Mouse (Mus musculus): ENCODE results near the gene Sec23b. TPM values are rescaled to one million over a fixed set of nuclear protein-coding genes. Genes with fewer than 3 reads are reported as not detected.

The Sec23b gene
- total and polyA plus RNA-seq, 2 experiments from 2014 or later: 56.7 to 64.3 TPM

DNA sequence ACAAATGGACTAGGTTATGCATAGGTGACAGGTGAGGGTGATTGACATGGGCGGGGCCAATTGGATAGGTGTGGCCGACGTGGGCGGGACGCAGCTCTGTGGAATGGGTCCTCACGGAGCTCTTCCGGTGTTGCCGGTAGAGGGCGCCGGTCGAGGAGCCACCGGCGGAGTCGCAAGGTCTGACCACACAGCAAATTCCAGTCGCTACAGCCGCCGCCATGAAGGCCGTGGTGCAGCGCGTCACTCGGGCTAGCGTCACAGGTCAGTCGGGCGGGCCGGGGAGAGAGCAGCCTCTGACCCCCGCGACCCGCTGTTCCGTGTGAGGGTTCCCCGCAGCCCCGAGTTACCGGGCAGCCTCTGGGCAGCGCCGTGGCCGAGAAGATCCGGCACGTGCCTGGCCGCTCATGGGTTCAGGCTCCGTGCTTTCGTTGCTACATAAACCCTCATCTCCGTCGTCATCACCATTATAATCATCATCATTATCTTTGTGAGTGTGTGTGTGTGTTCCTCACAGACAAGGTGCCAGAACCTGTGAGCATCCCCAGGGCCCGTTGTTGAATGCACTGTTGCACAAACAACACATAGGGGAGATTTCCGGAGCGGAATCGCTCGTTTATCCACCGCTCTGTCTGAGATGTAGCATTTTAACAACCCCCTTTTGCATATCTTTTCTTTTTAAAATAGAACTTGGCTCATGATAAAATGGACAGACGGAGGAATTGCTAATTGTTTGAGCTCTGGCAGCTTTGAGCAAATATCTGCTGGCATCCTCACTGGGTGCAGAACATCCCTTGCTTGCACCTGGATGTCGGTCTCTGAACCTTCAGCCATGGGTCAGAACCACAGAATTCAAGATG is 44.0 kb downstream of the Sec23b start, which contains the start of gene Dtd1:
Dtd1 (plus strand) TSS at position 67 of the 857 bp plus-strand sequence.
- DNase-seq (peak; percentile 86), ATAC-seq (peak; percentile 92)
- Histone ChIP-seq H3K4me3 (ENCODE audit: low read depth, low read length) (peak within 1 kb of the TSS; percentile 66), H3K4me2 (ENCODE audit: low read depth) (peak within 1 kb of the TSS; percentile 71), H3K36me3 (ENCODE audit: insufficient read depth) (no peaks in the 10 kb centered on the region), H3K27ac (ENCODE audit: low read depth, low read length) (peak within 1 kb of the TSS; percentile 91), H3K4me1 (ENCODE audit: insufficient read depth) (no peaks in the 10 kb centered on the region; the same call in 1 of the 2 replicates), H3K9ac (peak within 1 kb of the TSS; percentile 90), H3K27me3 (ENCODE audit: insufficient read depth, low read length) (no peaks in the 10 kb centered on the region), H3K9me3 (ENCODE audit: low read length) (no peaks in the 10 kb centered on the region)
- WGBS: 1% methylated on average over 50 of the region's 50 CpGs
- peak; percentile 91 for TF ChIP-seq CTCF (IDR thresholded peaks at IDR 0.05; ENCODE audit: low read depth)

DNA sequence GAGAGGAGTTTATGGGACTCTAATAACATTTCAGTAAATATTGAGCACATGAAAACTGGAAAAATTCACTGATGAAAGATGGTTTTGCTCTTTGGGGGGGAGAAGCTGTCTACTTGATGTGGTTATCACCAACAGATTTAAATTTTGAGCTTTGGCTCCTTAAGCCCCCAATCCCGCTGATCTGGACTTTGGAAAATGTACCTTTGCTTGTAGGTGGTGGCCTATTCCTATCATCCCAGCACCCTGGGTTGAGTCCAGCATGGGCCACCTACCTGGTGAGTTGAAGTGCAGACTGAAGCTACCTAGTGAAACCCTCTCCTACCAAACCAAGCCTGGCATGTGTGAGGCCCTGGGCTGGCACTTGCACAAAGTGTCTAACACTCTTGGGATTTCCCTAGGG is 45.5 kb downstream of the Sec23b start:
- H3K36me3 ChIP-seq (ENCODE audit: insufficient read depth): 0 out of 2 replicates have a peak, but pooled peaks cover under 1% of the 10 kb centered on the region
- no peaks in the 10 kb centered on the region for H3K9me3 ChIP-seq (ENCODE audit: low read length)
- no peaks in the 10 kb centered on the region for H3K27me3 ChIP-seq (ENCODE audit: insufficient read depth, low read length)
- H3K4me3 ChIP-seq (ENCODE audit: low read depth, low read length): no peak overlapping the region
- no peak overlapping the region for H3K9ac ChIP-seq
- H3K4me1 ChIP-seq (ENCODE audit: insufficient read depth): no peaks in the 10 kb centered on the region; the same call in 1 of the 2 replicates
- ATAC-seq (no peak), DNase-seq (no peak)
- no peak overlapping the region for H3K27ac ChIP-seq (ENCODE audit: low read depth, low read length)
- 97% methylated on average over 1 of the region's 1 CpGs for WGBS
- no peak for TF ChIP-seq CTCF (IDR thresholded peaks at IDR 0.05; ENCODE audit: low read depth)
- H3K4me2 ChIP-seq (ENCODE audit: low read depth): no peak overlapping the region

DNA sequence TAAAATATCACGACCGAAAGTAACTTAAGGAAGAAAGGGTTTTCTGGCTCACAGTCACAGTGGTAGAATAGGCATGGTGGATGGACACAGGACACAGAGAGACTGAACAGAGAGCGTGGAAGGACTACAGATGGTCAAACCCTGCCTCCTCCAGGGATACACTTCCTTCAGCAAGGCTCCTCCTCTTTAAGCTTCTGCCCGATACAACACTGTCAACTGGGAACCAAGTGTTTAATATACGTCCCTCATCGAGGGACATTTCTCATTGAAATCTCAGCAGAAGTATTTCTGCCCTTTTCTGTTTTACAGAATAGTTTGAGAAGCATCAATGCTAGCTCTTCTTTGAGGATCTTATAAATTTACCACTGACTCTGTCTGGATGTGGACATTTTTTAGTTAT is 57.9 kb downstream of the Sec23b start:
- DNase-seq: no peak
- 91% methylated on average over 6 of the region's 6 CpGs for WGBS
- Histone ChIP-seq H3K9ac (no peak overlapping the region), H3K27ac (ENCODE audit: low read depth, low read length) (no peak overlapping the region), H3K4me1 (ENCODE audit: insufficient read depth) (no peaks in the 10 kb centered on the region), H3K27me3 (ENCODE audit: insufficient read depth, low read length) (no peaks in the 10 kb centered on the region), H3K9me3 (ENCODE audit: low read length) (0 out of 2 replicates have a peak, but pooled peaks cover 3% of the 10 kb centered on the region), H3K36me3 (ENCODE audit: insufficient read depth) (no peaks in the 10 kb centered on the region), H3K4me2 (ENCODE audit: low read depth) (no peak overlapping the region), H3K4me3 (ENCODE audit: low read depth, low read length) (no peak overlapping the region)
- no peak for TF ChIP-seq CTCF (IDR thresholded peaks at IDR 0.05; ENCODE audit: low read depth)
- no peak for ATAC-seq

DNA sequence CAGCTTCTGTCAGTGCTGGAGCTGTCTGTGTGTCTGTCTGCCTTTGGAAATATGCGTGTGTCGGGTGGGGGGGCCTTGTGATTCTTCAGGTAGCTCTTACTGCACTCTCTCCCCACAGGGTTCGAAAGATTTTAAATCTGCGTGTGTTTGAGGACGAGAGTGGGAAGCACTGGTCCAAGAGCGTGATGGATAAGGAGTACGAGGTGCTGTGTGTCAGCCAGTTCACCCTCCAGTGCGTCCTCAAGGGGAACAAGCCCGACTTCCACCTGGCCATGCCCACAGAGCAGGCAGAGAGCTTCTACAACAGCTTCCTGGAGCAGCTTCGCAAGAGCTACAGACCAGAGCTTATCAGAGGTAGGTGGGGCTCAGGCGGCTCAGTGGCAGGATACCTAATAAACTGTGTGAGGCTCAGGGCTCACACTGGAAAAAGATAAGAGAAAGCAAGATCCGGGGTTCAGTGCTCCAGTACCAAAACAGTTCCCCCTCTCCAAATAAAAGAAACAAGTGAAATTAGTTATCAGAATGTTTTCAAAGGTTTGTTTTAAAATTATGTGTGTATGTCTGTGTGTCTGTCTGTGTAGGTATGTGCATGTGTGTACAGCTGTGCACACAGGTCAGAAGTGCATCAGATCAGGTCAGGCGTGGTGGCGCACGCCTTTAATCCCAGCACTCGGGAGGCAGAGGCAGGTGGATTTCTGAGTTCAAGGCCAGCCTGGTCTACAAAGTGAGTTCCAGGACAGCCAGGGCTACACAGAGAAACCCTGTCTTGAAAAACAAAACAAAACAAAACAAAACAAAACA is 61.2 kb downstream of the Sec23b start:
- Histone ChIP-seq H3K9me3 (ENCODE audit: low read length) (0 out of 2 replicates have a peak, but pooled peaks cover 3% of the 10 kb centered on the region), H3K4me1 (ENCODE audit: insufficient read depth) (no peaks in the 10 kb centered on the region), H3K4me3 (ENCODE audit: low read depth, low read length) (no peak overlapping the region), H3K36me3 (ENCODE audit: insufficient read depth) (peaks cover 3% of the 10 kb centered on the region), H3K27me3 (ENCODE audit: insufficient read depth, low read length) (no peaks in the 10 kb centered on the region), H3K9ac (no peak overlapping the region), H3K27ac (ENCODE audit: low read depth, low read length) (no peak overlapping the region), H3K4me2 (ENCODE audit: low read depth) (no peak overlapping the region)
- WGBS: 93% methylated on average over 16 of the region's 16 CpGs
- ATAC-seq (no peak), DNase-seq (no peak)
- no peak for TF ChIP-seq CTCF (IDR thresholded peaks at IDR 0.05; ENCODE audit: low read depth)

DNA sequence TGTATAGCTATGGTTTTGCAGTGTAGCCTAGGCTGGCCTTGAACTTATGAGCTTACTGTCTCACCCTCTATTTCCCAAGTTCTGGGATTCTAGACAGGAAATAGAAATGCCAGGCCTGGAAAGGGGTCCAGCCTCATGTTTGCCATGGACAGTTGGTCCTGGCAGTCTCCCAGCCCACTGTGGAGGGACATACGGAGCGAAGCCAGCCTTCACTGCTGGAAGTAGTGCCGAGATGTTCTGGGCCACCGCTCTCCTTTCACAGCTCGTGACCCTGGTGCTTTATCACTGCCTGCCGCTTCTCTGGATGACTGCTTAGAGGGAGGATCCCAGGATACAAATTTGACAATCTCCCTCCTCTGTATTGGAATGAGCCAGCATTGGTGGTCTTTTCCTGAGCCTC is 65.5 kb downstream of the Sec23b start:
- Histone ChIP-seq H3K4me3 (ENCODE audit: low read depth, low read length) (no peak overlapping the region), H3K9ac (no peak overlapping the region), H3K27ac (ENCODE audit: low read depth, low read length) (no peak overlapping the region), H3K27me3 (ENCODE audit: insufficient read depth, low read length) (no peaks in the 10 kb centered on the region), H3K4me1 (ENCODE audit: insufficient read depth) (no peaks in the 10 kb centered on the region), H3K4me2 (ENCODE audit: low read depth) (no peak overlapping the region), H3K36me3 (ENCODE audit: insufficient read depth) (peaks cover 3% of the 10 kb centered on the region), H3K9me3 (ENCODE audit: low read length) (no peaks in the 10 kb centered on the region)
- 65% methylated on average over 6 of the region's 6 CpGs for WGBS
- TF ChIP-seq CTCF (IDR thresholded peaks at IDR 0.05; ENCODE audit: low read depth): no peak
- DNase-seq: no peak
- ATAC-seq: no peak

DNA sequence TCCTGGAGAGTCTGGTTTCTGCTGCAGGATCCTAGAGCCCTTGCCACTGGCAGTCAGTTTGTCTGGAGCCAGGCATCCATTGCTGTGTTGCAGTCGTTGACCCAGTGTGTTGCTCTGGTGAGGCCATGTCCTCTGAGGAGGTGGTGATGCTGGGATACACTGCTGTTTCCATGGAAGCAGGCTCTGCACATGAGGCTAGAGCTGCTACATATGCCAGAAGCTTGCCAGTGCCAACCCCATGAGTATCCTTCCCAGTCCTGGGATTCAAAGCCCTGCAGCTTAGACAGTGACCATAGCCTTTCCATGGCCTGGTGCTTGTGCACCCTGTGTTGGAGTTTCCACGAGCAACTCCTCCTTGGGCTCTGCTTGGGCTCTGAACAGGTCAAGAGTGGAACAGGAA is 77.5 kb downstream of the Sec23b start:
- 0 out of 2 replicates have a peak, but pooled peaks cover 5% of the 10 kb centered on the region for H3K9me3 ChIP-seq (ENCODE audit: low read length)
- DNase-seq (no peak), ATAC-seq (no peak; the same call in 1 of the 2 replicates)
- no peak overlapping the region for H3K27ac ChIP-seq (ENCODE audit: low read depth, low read length)
- H3K9ac ChIP-seq: no peak overlapping the region
- no peaks in the 10 kb centered on the region for H3K27me3 ChIP-seq (ENCODE audit: insufficient read depth, low read length)
- no peak for TF ChIP-seq CTCF (IDR thresholded peaks at IDR 0.05; ENCODE audit: low read depth)
- no peak overlapping the region for H3K4me3 ChIP-seq (ENCODE audit: low read depth, low read length)
- H3K4me2 ChIP-seq (ENCODE audit: low read depth): no peak overlapping the region
- no peaks in the 10 kb centered on the region for H3K4me1 ChIP-seq (ENCODE audit: insufficient read depth)
- 84% methylated on average over 2 of the region's 2 CpGs for WGBS
- H3K36me3 ChIP-seq (ENCODE audit: insufficient read depth): no peaks in the 10 kb centered on the region
